ENCODE assay signal across 11 mouse cellular contexts in the genomic region with DNA sequence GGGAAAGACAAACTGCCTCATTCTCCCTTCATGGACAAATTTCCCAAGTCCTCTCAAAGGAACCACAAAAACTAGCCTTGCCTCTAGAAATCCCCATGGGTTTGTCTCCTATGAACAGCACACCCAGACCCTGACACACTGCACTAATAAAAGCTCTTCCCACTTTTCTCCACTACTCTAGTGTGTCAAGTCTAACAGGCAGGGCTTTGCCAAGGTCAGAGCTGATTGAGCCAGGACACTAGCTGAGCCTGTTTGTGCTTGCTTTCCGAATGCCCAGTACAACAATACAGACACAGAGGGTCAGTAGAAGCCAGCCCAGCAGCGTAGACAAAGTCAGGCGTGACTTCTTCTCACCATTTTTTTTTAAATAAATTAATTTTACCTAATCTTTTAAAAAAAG.
"Had no signal": no experiment of that assay in that cellular context is flagged by ENCODE, and none has a peak within 500 bp of the region (broad histone marks: within the 10 kb centered on the region; RNA-seq: fewer than 3 reads in every experiment).

No protein-coding gene starts in this region.

- H3K9ac ChIP-seq: liver, embryonic 15.5 days; midbrain, embryonic 13.5 days had no signal

- H3K4me1 ChIP-seq: limb, embryonic 10.5 days; liver, embryonic 15.5 days; midbrain, embryonic 13.5 days had no signal

- ATAC-seq: lung, postnatal 0 days; midbrain, embryonic 13.5 days had no signal

- H3K4me2 ChIP-seq: liver, embryonic 11.5 days; liver, embryonic 15.5 days; midbrain, embryonic 13.5 days had no signal

- DNase-seq: kidney, postnatal 25 days; lung, adult 2 months; lung, postnatal 36 days; right cerebral cortex, postnatal 14 days; thymus, postnatal 36 days had no signal

- H3K36me3 ChIP-seq: limb, embryonic 10.5 days; liver, embryonic 15.5 days; midbrain, embryonic 13.5 days had no signal

- H3K4me3 ChIP-seq: left cerebral cortex, adult 2 months; limb, embryonic 10.5 days; liver, embryonic 15.5 days; midbrain, embryonic 13.5 days had no signal

- H3K27ac ChIP-seq: left cerebral cortex, adult 2 months; limb, embryonic 10.5 days; liver, embryonic 15.5 days; midbrain, embryonic 13.5 days had no signal

- H3K9me3 ChIP-seq: limb, embryonic 10.5 days; liver, embryonic 15.5 days; midbrain, embryonic 13.5 days had no signal

- H3K27me3 ChIP-seq: liver, embryonic 15.5 days; midbrain, embryonic 13.5 days had no signal
